Mouse (Mus musculus): ENCODE results near the gene Exoc3l. TPM values are rescaled to one million over a fixed set of nuclear protein-coding genes. Genes with fewer than 3 reads are reported as not detected.

Exoc3l gene
- total RNA-seq, 2 experiments from 2014 or later = 2.9 to 3.0 TPM

Small RNA genes within 50 kb of the gene (microRNA-seq; reads per million reads assigned to microRNA genes)
- 0 reads per million in 2 experiments for gene Gm27320
- 2,157 to 3,272 reads per million in 2 experiments for gene Mir328

Other genes with a start within 250 kb of the Exoc3l start
- gene Ces3a, start 247.5 kb downstream of the Exoc3l start, total RNA-seq (2021) = not detected
- gene Ces3b, start 212.3 kb downstream of the Exoc3l start, total RNA-seq (2021) = not detected
- gene Ces4a, start 164.3 kb downstream of the Exoc3l start, total RNA-seq (2021) = not detected
- gene Cbfb, start 125.4 kb downstream of the Exoc3l start, total RNA-seq (2021) = 10 to 100 TPM; 19.6 to 21.7 TPM
- gene D230025D16Rik, start 71.0 kb downstream of the Exoc3l start, total RNA-seq (2021) = 10 to 100 TPM; 18.1 to 19.4 TPM
- gene B3gnt9, start 40.9 kb downstream of the Exoc3l start, total RNA-seq (2021) = 1 to 10 TPM; 3.3 TPM
- gene Tradd, start 31.5 kb downstream of the Exoc3l start, total RNA-seq (2021) = 1 to 10 TPM; 4.9 to 5.8 TPM
- 1 to 10 TPM; 2.9 to 3.0 TPM for gene Fbxl8, start 31.5 kb downstream of the Exoc3l start, total RNA-seq (2021)
- 1 to 10 TPM; 4.6 to 4.7 TPM for gene Hsf4, start 26.3 kb downstream of the Exoc3l start, total RNA-seq (2021)
- 10 to 100 TPM; 22.1 to 25.7 TPM for gene Nol3, start 20.0 kb downstream of the Exoc3l start, total RNA-seq (2021)
- gene 4931428F04Rik, start 6.2 kb downstream of the Exoc3l start, total RNA-seq (2021) = 1 to 10 TPM; 1.1 to 1.6 TPM
- 10 to 100 TPM; 21.6 TPM for gene E2f4, start 1.6 kb upstream of the Exoc3l start, total RNA-seq (2021)
- 1 to 10 TPM in 1 of 2 experiments, under 1 TPM in 1; 0.60 to 1.6 TPM for gene Elmo3, start 9.5 kb upstream of the Exoc3l start, total RNA-seq (2021)
- gene Lrrc29, start 30.2 kb upstream of the Exoc3l start, total RNA-seq (2021) = under 1 TPM; 0.59 to 0.60 TPM
- gene Tmem208, start 30.3 kb upstream of the Exoc3l start, total RNA-seq (2021) = 10 to 100 TPM; 24.3 to 26.6 TPM
- 1 to 10 TPM; 4.5 to 5.2 TPM for gene Fhod1, start 51.9 kb upstream of the Exoc3l start, total RNA-seq (2021)
- under 1 TPM; 0.37 to 0.39 TPM for gene Slc9a5, start 52.7 kb upstream of the Exoc3l start, total RNA-seq (2021)
- gene Plekhg4, start 77.2 kb upstream of the Exoc3l start, total RNA-seq (2021) = not detected
- gene Kctd19, start 117.4 kb upstream of the Exoc3l start, total RNA-seq (2021) = not detected
- gene Lrrc36, start 117.5 kb upstream of the Exoc3l start, total RNA-seq (2021) = under 1 TPM; 0.27 to 0.64 TPM
- gene Tppp3, start 175.4 kb upstream of the Exoc3l start, total RNA-seq (2021) = 10 to 100 TPM; 38.0 to 41.4 TPM
- 10 to 100 TPM; 12.5 to 14.2 TPM for gene Zdhhc1, start 200.8 kb upstream of the Exoc3l start, total RNA-seq (2021)
- under 1 TPM; 0.21 to 0.22 TPM for gene Hsd11b2, start 222.7 kb upstream of the Exoc3l start, total RNA-seq (2021)

All from heart, adult 18-20 months (tissue).